Mouse (Mus musculus) midbrain, embryonic 16.5 days (tissue): ENCODE measurements at regions not wholly inside any gene's neighbourhood (a gene's known extent, or its start where the extent isn't known, plus 50 kb on each side); places are given as distances from the start of the nearest gene placed in this dataset.

Experiments
- ATAC-seq: fragments of 200-750 bp; cut with Nextera tagmentation; 2 replicates; pipeline ENCODE4 v1.8.0; 2017; ENCODE audit warnings: moderate TSS enrichment
- H3K27ac ChIP-seq: fragments of 300-500 bp; sonication (generic); 2 replicates; pipeline ENCODE4 v1.5.1; 2014; ENCODE audit warnings: mild to moderate bottlenecking, low read length, mixed read lengths
- H3K27me3 ChIP-seq: fragments of 300-500 bp; sonication (generic); 2 replicates; pipeline ENCODE4 v1.6.1; 2014; ENCODE audit warnings: low read depth, low read length, mixed read lengths; ENCODE audit not compliant: control insufficient read depth, insufficient read depth
- H3K36me3 ChIP-seq: fragments of 300-500 bp; sonication (generic); 2 replicates; pipeline ENCODE4 v1.6.1; 2014; ENCODE audit warnings: mild to moderate bottlenecking, low read length, moderate library complexity, mixed read lengths; ENCODE audit not compliant: control insufficient read depth, insufficient read depth
- H3K4me1 ChIP-seq: fragments of 300-500 bp; sonication (generic); 2 replicates; pipeline ENCODE4 v1.6.1; 2014; ENCODE audit warnings: mild to moderate bottlenecking, low read length, mixed read lengths; ENCODE audit not compliant: control insufficient read depth, insufficient read depth
- H3K4me2 ChIP-seq: fragments of 300-500 bp; sonication (generic); 2 replicates; pipeline ENCODE4 v1.6.1; 2014; ENCODE audit warnings: mild to moderate bottlenecking, low read length, mixed read lengths
- H3K4me3 ChIP-seq: fragments of 300-500 bp; sonication (generic); 2 replicates; pipeline ENCODE4 v1.5.1; 2014; ENCODE audit warnings: low read depth, mild to moderate bottlenecking, low read length, moderate library complexity, mixed read lengths
- H3K9ac ChIP-seq: fragments of 300-500 bp; sonication (generic); 2 replicates; pipeline ENCODE4 v1.6.1; 2014; ENCODE audit warnings: low read depth, low read length, mixed read lengths
- H3K9me3 ChIP-seq: fragments of 300-500 bp; sonication (generic); replicated peaks from 2 replicates; pipeline ENCODE4 v1.6.1; 2014; ENCODE audit warnings: mild to moderate bottlenecking, low read length, mixed read lengths; ENCODE audit not compliant: control insufficient read depth, poor library complexity, severe bottlenecking
- WGBS: fragments of 180-500 bp; shearing (Covaris S2); extraction: QIAGEN DNeasy Blood & Tissue Kit; methylation state at CpG from one replicate; pipeline ENCODE4 v1.1.7; 2014; 5-methylcytosine and 5-hydroxymethylcytosine counted together

GRCm38 (mm10) chr10:9005140-9005909 lies 119.5 kb upstream of the Sash1 start:
- no peak for ATAC-seq
- Histone ChIP-seq H3K36me3 (no peaks in the 10 kb centered on the region), H3K9ac (no peak overlapping the region), H3K4me2 (no peak overlapping the region), H3K4me1 (0 out of 2 replicates have a peak, but pooled peaks cover 3% of the 10 kb centered on the region), H3K9me3 (no peaks in the 10 kb centered on the region), H3K27ac (no peak overlapping the region), H3K4me3 (no peak overlapping the region), H3K27me3 (no peaks in the 10 kb centered on the region)
- WGBS, result 75% methylated on average over 10 of the region's 10 CpGs

- Histone ChIP-seq H3K4me1 (no peaks in the 10 kb centered on the region), H3K9me3 (no peaks in the 10 kb centered on the region), H3K4me2 (no peak overlapping the region), H3K9ac (no peak overlapping the region), H3K36me3 (no peaks in the 10 kb centered on the region), H3K27me3 (no peaks in the 10 kb centered on the region), H3K4me3 (no peak overlapping the region), H3K27ac (no peak overlapping the region)
- ATAC-seq, result no peak
- 72% methylated on average over 5 of the region's 5 CpGs for WGBS
Observed at GRCm38 (mm10) chr10:9002261-9002660, 116.4 kb upstream of the Sash1 start.

- Histone ChIP-seq H3K27ac (no peak overlapping the region), H3K4me2 (no peak overlapping the region), H3K27me3 (no peaks in the 10 kb centered on the region), H3K9me3 (no peaks in the 10 kb centered on the region), H3K4me1 (no peaks in the 10 kb centered on the region), H3K36me3 (no peaks in the 10 kb centered on the region), H3K9ac (no peak overlapping the region), H3K4me3 (no peak overlapping the region)
- WGBS, result 28% methylated on average over 5 of the region's 5 CpGs
- ATAC-seq, result no peak
Observed at GRCm38 (mm10) chr10:8998758-8999398, 113.0 kb upstream of the Sash1 start.

GRCm38 (mm10) chr10:8998356-8998755 lies 112.5 kb upstream of the Sash1 start:
- H3K9ac ChIP-seq, result no peak overlapping the region
- no peak overlapping the region for H3K4me3 ChIP-seq
- H3K9me3 ChIP-seq, result no peaks in the 10 kb centered on the region
- no peak overlapping the region for H3K4me2 ChIP-seq
- no peaks in the 10 kb centered on the region for H3K27me3 ChIP-seq
- H3K27ac ChIP-seq, result no peak overlapping the region
- no peaks in the 10 kb centered on the region for H3K36me3 ChIP-seq
- WGBS, result 78% methylated on average over 2 of the region's 2 CpGs
- H3K4me1 ChIP-seq, result no peaks in the 10 kb centered on the region
- ATAC-seq, result no peak

- Histone ChIP-seq H3K27me3 (no peaks in the 10 kb centered on the region), H3K27ac (no peak overlapping the region), H3K36me3 (no peaks in the 10 kb centered on the region), H3K9me3 (no peaks in the 10 kb centered on the region), H3K9ac (no peak overlapping the region), H3K4me3 (no peak overlapping the region), H3K4me1 (no peaks in the 10 kb centered on the region), H3K4me2 (no peak overlapping the region)
- ATAC-seq, result no peak
- WGBS, result 71% methylated on average over 3 of the region's 3 CpGs
Observed at GRCm38 (mm10) chr10:8995097-8995496, 109.2 kb upstream of the Sash1 start.

GRCm38 (mm10) chr10:8986339-8986738 lies 100.5 kb upstream of the Sash1 start:
- peak overlapping the region; percentile 19; the same call in 1 of the 2 replicates for H3K4me2 ChIP-seq
- no peaks in the 10 kb centered on the region for H3K9me3 ChIP-seq
- H3K27ac ChIP-seq, result peak overlapping the region; percentile 46
- no peak overlapping the region for H3K4me3 ChIP-seq
- WGBS, result 63% methylated on average over 7 of the region's 7 CpGs
- H3K4me1 ChIP-seq, result peaks cover 4% of the 10 kb centered on the region; the same call in 1 of the 2 replicates
- ATAC-seq, result peak; percentile 71; the same call in 1 of the 2 replicates
- no peaks in the 10 kb centered on the region for H3K27me3 ChIP-seq
- H3K36me3 ChIP-seq, result no peaks in the 10 kb centered on the region
- no peak overlapping the region for H3K9ac ChIP-seq

GRCm38 (mm10) chr10:8983347-8983746 lies 97.5 kb upstream of the Sash1 start:
- Histone ChIP-seq H3K4me1 (peaks cover 4% of the 10 kb centered on the region; the same call in 1 of the 2 replicates), H3K9me3 (no peaks in the 10 kb centered on the region), H3K27ac (no peak overlapping the region)

GRCm38 (mm10) chr10:8980568-8980967 lies 94.7 kb upstream of the Sash1 start:
- H3K4me2 ChIP-seq, result no peak overlapping the region
- WGBS, result 78% methylated on average over 1 of the region's 1 CpGs
- no peaks in the 10 kb centered on the region for H3K27me3 ChIP-seq
- H3K4me1 ChIP-seq, result no peaks in the 10 kb centered on the region
- H3K9ac ChIP-seq, result no peak overlapping the region
- H3K4me3 ChIP-seq, result no peak overlapping the region
- no peak overlapping the region for H3K27ac ChIP-seq
- no peak for ATAC-seq
- H3K36me3 ChIP-seq, result no peaks in the 10 kb centered on the region
- H3K9me3 ChIP-seq, result no peaks in the 10 kb centered on the region

More at GRCm38 (mm10) chr10:8983347-8983746, 97.5 kb upstream of the Sash1 start:
- WGBS, result 90% methylated on average over 4 of the region's 4 CpGs
- Histone ChIP-seq H3K4me2 (no peak overlapping the region), H3K4me3 (no peak overlapping the region), H3K27me3 (no peaks in the 10 kb centered on the region), H3K9ac (no peak overlapping the region), H3K36me3 (no peaks in the 10 kb centered on the region)
- ATAC-seq, result no peak

- ATAC-seq, result no peak
- WGBS, result 92% methylated on average over 3 of the region's 3 CpGs
- H3K27me3 ChIP-seq, result no peaks in the 10 kb centered on the region
- H3K4me3 ChIP-seq, result no peak overlapping the region
- H3K4me1 ChIP-seq, result no peaks in the 10 kb centered on the region
- H3K36me3 ChIP-seq, result no peaks in the 10 kb centered on the region
- H3K4me2 ChIP-seq, result no peak overlapping the region
- no peaks in the 10 kb centered on the region for H3K9me3 ChIP-seq
- H3K9ac ChIP-seq, result no peak overlapping the region
- no peak overlapping the region for H3K27ac ChIP-seq
Observed at GRCm38 (mm10) chr10:8978595-8978994, 92.7 kb upstream of the Sash1 start.
